Mouse (Mus musculus): ENCODE measurements around the gene Ptpdc1. TPM values are rescaled to one million over a fixed set of nuclear protein-coding genes. Genes with fewer than 3 reads are reported as not detected.

Gene Ptpdc1
- polyA plus RNA-seq (2012; rRNA removed; ENCODE audit: low replicate concordance) = 2.4 TPM in 2 replicates

DNA sequence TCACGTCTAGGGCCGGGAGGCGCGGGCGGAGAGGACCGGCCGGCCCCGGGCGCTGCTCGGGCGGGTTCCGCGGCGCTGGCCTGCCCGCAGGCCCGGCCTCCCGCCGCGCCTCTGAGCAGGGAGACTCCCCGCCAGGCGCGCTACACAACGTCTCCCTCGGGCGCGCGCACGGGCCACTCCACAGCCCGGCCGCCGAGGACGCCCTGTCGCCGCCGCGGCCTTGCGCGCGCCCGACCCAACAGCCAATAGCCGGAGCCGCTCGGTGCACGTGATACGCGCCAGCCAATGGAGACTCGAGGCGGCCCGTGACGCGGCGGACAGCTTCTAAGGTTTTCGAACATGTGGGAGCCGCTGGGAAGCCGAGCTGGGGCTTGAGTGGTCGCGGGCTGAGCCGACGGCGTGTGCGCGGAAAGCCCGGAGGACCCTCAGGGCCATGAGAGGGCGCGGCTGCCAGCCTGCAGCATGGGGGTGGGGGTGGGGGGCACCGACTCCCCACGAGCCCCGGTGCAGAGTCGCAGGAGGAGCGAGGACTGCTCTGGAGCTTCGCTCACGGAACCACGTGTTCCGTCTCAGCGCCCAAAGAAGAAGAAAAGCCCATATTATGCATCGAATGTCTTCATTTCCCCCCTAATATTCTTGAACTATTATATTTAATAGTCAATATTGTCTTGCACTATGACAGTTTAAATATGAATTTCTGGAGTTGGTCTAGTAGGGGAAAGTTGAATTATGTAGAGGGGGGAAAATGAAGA lies at the start of gene Ptpdc1:
Gene Ptpdc1, minus strand, starts transcription at position 232 of the 752 bp plus-strand sequence.

DNA sequence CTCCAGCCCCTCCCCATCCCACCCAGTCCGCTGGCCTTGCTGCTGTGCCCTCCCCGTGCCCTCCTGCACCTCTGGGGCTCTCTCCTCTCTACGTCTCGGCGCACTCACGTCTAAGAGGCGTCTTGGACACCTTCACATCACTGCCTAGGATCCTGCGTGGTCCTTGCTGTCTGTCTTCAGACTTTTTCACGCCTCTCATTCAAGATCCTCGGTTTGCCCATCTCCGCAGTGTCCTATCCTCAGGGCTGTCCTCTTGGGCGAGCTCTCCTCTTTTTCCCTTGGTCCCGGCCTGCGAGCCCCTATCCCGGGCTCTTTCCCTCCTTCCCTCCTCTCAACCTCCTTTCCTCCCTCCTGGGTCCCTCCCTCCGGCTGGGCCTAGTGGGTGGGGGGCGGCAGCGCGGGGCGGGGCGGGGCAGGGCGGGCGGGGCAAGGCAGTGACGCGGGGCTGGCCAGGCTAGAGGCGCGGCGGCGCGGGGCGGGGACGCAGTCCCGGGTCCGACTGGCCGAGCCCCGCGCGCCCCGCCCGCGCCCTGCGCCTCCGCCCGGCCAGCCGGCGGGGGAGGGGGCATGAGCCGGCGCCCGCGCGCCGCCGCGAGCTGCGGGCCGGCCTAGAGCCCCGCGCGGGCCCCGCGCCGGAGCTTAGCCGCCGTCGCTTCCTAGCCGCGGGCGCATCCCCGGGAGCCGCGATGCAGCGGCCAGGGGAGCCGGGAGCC lies 37.1 kb upstream of the Ptpdc1 start, which contains the start of gene Barx1:
Gene Barx1, plus strand, starts transcription at position 568 of the 713 bp plus-strand sequence.

Other genes with a start within 250 kb of the Ptpdc1 start
- gene Zfp169, start 112.2 kb downstream of the Ptpdc1 start, polyA plus RNA-seq (2012; rRNA removed; ENCODE audit: low replicate concordance) = 8.0 and 12.2 TPM in 2 replicates
- 0.16 TPM in 1 of 2 replicates, not detected in the other for gene A830005F24Rik, start 112.1 kb downstream of the Ptpdc1 start, polyA plus RNA-seq (2012; rRNA removed; ENCODE audit: low replicate concordance)
- not detected in 2 replicates for gene Barx1, start 37.3 kb upstream of the Ptpdc1 start, polyA plus RNA-seq (2012; rRNA removed; ENCODE audit: low replicate concordance)
- 14.1 and 21.7 TPM in 2 replicates for gene Phf2, start 245.5 kb upstream of the Ptpdc1 start, polyA plus RNA-seq (2012; rRNA removed; ENCODE audit: low replicate concordance)

All from mammary gland, adult 2 months (tissue).